Mouse (Mus musculus): ENCODE data around the gene Rbm5. TPM values are rescaled to one million over a fixed set of nuclear protein-coding genes. Genes with fewer than 3 reads are reported as not detected.

Rbm5 gene
- polyA plus RNA-seq, 1 experiment: 197 TPM

- TF ChIP-seq CTCF (IDR thresholded peaks at IDR 0.05; ENCODE audit: borderline replicate concordance, control insufficient read depth, extremely low read depth, insufficient read depth, low read length, poor library complexity) (no peak), POLR2A (IDR thresholded peaks at IDR 0.05; ENCODE audit: control insufficient read depth, extremely low read depth, insufficient read depth, low read length, poor library complexity) (no peak)
Measured at GRCm38 (mm10) chr9:107724796-107725195, 46.0 kb downstream of the Rbm5 start.

GRCm38 (mm10) chr9:107723794-107724531 lies 46.8 kb downstream of the Rbm5 start:
- 4% methylated on average over 11 of the region's 11 CpGs for WGBS
- no peak for TF ChIP-seq CTCF (IDR thresholded peaks at IDR 0.05; ENCODE audit: borderline replicate concordance, control insufficient read depth, extremely low read depth, insufficient read depth, low read length, poor library complexity)
- TF ChIP-seq POLR2A (IDR thresholded peaks at IDR 0.05; ENCODE audit: control insufficient read depth, extremely low read depth, insufficient read depth, low read length, poor library complexity): no peak
- H3K27me3 ChIP-seq (ENCODE audit: control insufficient read depth, insufficient read depth, low read length): no peaks in the 10 kb centered on the region
- no peak overlapping the region for H3K4me3 ChIP-seq (ENCODE audit: control insufficient read depth, insufficient read depth, low read length)
- DNase-seq: no peak
- peaks cover 30% of the 10 kb centered on the region for H3K4me1 ChIP-seq (replicated peaks; ENCODE audit: control insufficient read depth, insufficient read depth, low read length)
- H3K27ac ChIP-seq (ENCODE audit: control insufficient read depth, insufficient read depth, low read length): no peak overlapping the region
- H3K36me3 ChIP-seq (ENCODE audit: control insufficient read depth, insufficient read depth, low read length): no peaks in the 10 kb centered on the region

More at GRCm38 (mm10) chr9:107724796-107725195, 46.0 kb downstream of the Rbm5 start:
- no peak overlapping the region for H3K27ac ChIP-seq (ENCODE audit: control insufficient read depth, insufficient read depth, low read length)
- H3K36me3 ChIP-seq (ENCODE audit: control insufficient read depth, insufficient read depth, low read length): no peaks in the 10 kb centered on the region
- no peak overlapping the region for H3K4me3 ChIP-seq (ENCODE audit: control insufficient read depth, insufficient read depth, low read length)
- peaks cover 24% of the 10 kb centered on the region for H3K4me1 ChIP-seq (replicated peaks; ENCODE audit: control insufficient read depth, insufficient read depth, low read length)
- WGBS: 90% methylated on average over 1 of the region's 1 CpGs
- no peak for DNase-seq
- no peaks in the 10 kb centered on the region for H3K27me3 ChIP-seq (ENCODE audit: control insufficient read depth, insufficient read depth, low read length)

- WGBS: 84% methylated on average over 6 of the region's 6 CpGs
- Histone ChIP-seq H3K4me1 (replicated peaks; ENCODE audit: control insufficient read depth, insufficient read depth, low read length) (peaks cover 36% of the 10 kb centered on the region), H3K36me3 (ENCODE audit: control insufficient read depth, insufficient read depth, low read length) (no peaks in the 10 kb centered on the region), H3K27me3 (ENCODE audit: control insufficient read depth, insufficient read depth, low read length) (no peaks in the 10 kb centered on the region), H3K27ac (ENCODE audit: control insufficient read depth, insufficient read depth, low read length) (no peak overlapping the region), H3K4me3 (ENCODE audit: control insufficient read depth, insufficient read depth, low read length) (no peak overlapping the region)
- no peak for DNase-seq
- no peak for TF ChIP-seq POLR2A (IDR thresholded peaks at IDR 0.05; ENCODE audit: control insufficient read depth, extremely low read depth, insufficient read depth, low read length, poor library complexity)
- no peak for TF ChIP-seq CTCF (IDR thresholded peaks at IDR 0.05; ENCODE audit: borderline replicate concordance, control insufficient read depth, extremely low read depth, insufficient read depth, low read length, poor library complexity)
Measured at GRCm38 (mm10) chr9:107723292-107723691, 47.5 kb downstream of the Rbm5 start.

- no peak for TF ChIP-seq CTCF (IDR thresholded peaks at IDR 0.05; ENCODE audit: borderline replicate concordance, control insufficient read depth, extremely low read depth, insufficient read depth, low read length, poor library complexity)
- no peak for TF ChIP-seq POLR2A (IDR thresholded peaks at IDR 0.05; ENCODE audit: control insufficient read depth, extremely low read depth, insufficient read depth, low read length, poor library complexity)
- 44% methylated on average over 10 of the region's 10 CpGs for WGBS
- Histone ChIP-seq H3K4me1 (replicated peaks; ENCODE audit: control insufficient read depth, insufficient read depth, low read length) (peaks cover 27% of the 10 kb centered on the region), H3K36me3 (ENCODE audit: control insufficient read depth, insufficient read depth, low read length) (no peaks in the 10 kb centered on the region), H3K27ac (ENCODE audit: control insufficient read depth, insufficient read depth, low read length) (peak overlapping the region; percentile 45; the same call in 1 of the 2 replicates), H3K27me3 (ENCODE audit: control insufficient read depth, insufficient read depth, low read length) (no peaks in the 10 kb centered on the region), H3K4me3 (ENCODE audit: control insufficient read depth, insufficient read depth, low read length) (no peak overlapping the region)
- DNase-seq: no peak
Measured at GRCm38 (mm10) chr9:107718781-107719540, 51.8 kb downstream of the Rbm5 start.

- Histone ChIP-seq H3K27me3 (ENCODE audit: control insufficient read depth, insufficient read depth, low read length) (no peaks in the 10 kb centered on the region), H3K27ac (ENCODE audit: control insufficient read depth, insufficient read depth, low read length) (no peak overlapping the region), H3K4me3 (ENCODE audit: control insufficient read depth, insufficient read depth, low read length) (no peak overlapping the region), H3K36me3 (ENCODE audit: control insufficient read depth, insufficient read depth, low read length) (no peaks in the 10 kb centered on the region), H3K4me1 (replicated peaks; ENCODE audit: control insufficient read depth, insufficient read depth, low read length) (peaks cover 15% of the 10 kb centered on the region)
- no peak for DNase-seq
- 95% methylated on average over 6 of the region's 6 CpGs for WGBS
- TF ChIP-seq CTCF (IDR thresholded peaks at IDR 0.05; ENCODE audit: borderline replicate concordance, control insufficient read depth, extremely low read depth, insufficient read depth, low read length, poor library complexity) (no peak), POLR2A (IDR thresholded peaks at IDR 0.05; ENCODE audit: control insufficient read depth, extremely low read depth, insufficient read depth, low read length, poor library complexity) (no peak)
Measured at GRCm38 (mm10) chr9:107716951-107717350, 53.8 kb downstream of the Rbm5 start.

- H3K27me3 ChIP-seq (ENCODE audit: control insufficient read depth, insufficient read depth, low read length): no peaks in the 10 kb centered on the region
- H3K4me3 ChIP-seq (ENCODE audit: control insufficient read depth, insufficient read depth, low read length): no peak overlapping the region
- 89% methylated on average over 2 of the region's 2 CpGs for WGBS
- H3K36me3 ChIP-seq (ENCODE audit: control insufficient read depth, insufficient read depth, low read length): no peaks in the 10 kb centered on the region
- no peak overlapping the region for H3K27ac ChIP-seq (ENCODE audit: control insufficient read depth, insufficient read depth, low read length)
- TF ChIP-seq POLR2A (IDR thresholded peaks at IDR 0.05; ENCODE audit: control insufficient read depth, extremely low read depth, insufficient read depth, low read length, poor library complexity): no peak
- TF ChIP-seq CTCF (IDR thresholded peaks at IDR 0.05; ENCODE audit: borderline replicate concordance, control insufficient read depth, extremely low read depth, insufficient read depth, low read length, poor library complexity): no peak
- no peak for DNase-seq
- peaks cover 15% of the 10 kb centered on the region for H3K4me1 ChIP-seq (replicated peaks; ENCODE audit: control insufficient read depth, insufficient read depth, low read length)
Measured at GRCm38 (mm10) chr9:107715632-107716031, 55.2 kb downstream of the Rbm5 start.
